Mouse (Mus musculus): ENCODE data around the gene Insl6. TPM values are rescaled to one million over a fixed set of nuclear protein-coding genes. Genes with fewer than 3 reads are reported as not detected.

The Insl6 gene
- polyA plus RNA-seq, 1 experiment from 2014 or later, result 1.6 TPM

GRCm38 (mm10) chr19:29278944-29279587 lies 46.1 kb downstream of the Insl6 start:
- Histone ChIP-seq H3K27me3 (ENCODE audit: control insufficient read depth, insufficient read depth, low read length) (no peaks in the 10 kb centered on the region), H3K36me3 (ENCODE audit: control insufficient read depth, insufficient read depth, low read length) (peaks cover 16% of the 10 kb centered on the region), H3K27ac (ENCODE audit: low read depth, low read length) (no peak overlapping the region), H3K4me2 (ENCODE audit: low read depth, low read length) (no peak overlapping the region), H3K9ac (replicated peaks; ENCODE audit: low read depth, low read length) (no peak overlapping the region), H3K4me1 (ENCODE audit: control insufficient read depth, insufficient read depth, low read length) (no peaks in the 10 kb centered on the region), H3K4me3 (ENCODE audit: low read depth, low read length) (no peak overlapping the region), H3K9me3 (ENCODE audit: control insufficient read depth, low read length) (no peaks in the 10 kb centered on the region)
- no peak for ATAC-seq (ENCODE audit: low read depth)
- 88% methylated on average over 6 of the region's 6 CpGs for WGBS

- H3K4me1 ChIP-seq (ENCODE audit: control insufficient read depth, insufficient read depth, low read length), result no peaks in the 10 kb centered on the region
- H3K4me2 ChIP-seq (ENCODE audit: low read depth, low read length), result no peak overlapping the region
- H3K4me3 ChIP-seq (ENCODE audit: low read depth, low read length), result no peak overlapping the region
- H3K9me3 ChIP-seq (ENCODE audit: control insufficient read depth, low read length), result no peaks in the 10 kb centered on the region
- no peak for ATAC-seq (ENCODE audit: low read depth)
- 94% methylated on average over 4 of the region's 4 CpGs for WGBS
- H3K27me3 ChIP-seq (ENCODE audit: control insufficient read depth, insufficient read depth, low read length), result no peaks in the 10 kb centered on the region
- no peak overlapping the region for H3K9ac ChIP-seq (replicated peaks; ENCODE audit: low read depth, low read length)
- no peak overlapping the region for H3K27ac ChIP-seq (ENCODE audit: low read depth, low read length)
- H3K36me3 ChIP-seq (ENCODE audit: control insufficient read depth, insufficient read depth, low read length), result peaks cover 16% of the 10 kb centered on the region
These were observed 48.7 kb downstream of the Insl6 start for GRCm38 (mm10) chr19:29276414-29276813.

GRCm38 (mm10) chr19:29272011-29272809 lies 52.9 kb downstream of the Insl6 start:
- no peaks in the 10 kb centered on the region for H3K9me3 ChIP-seq (ENCODE audit: control insufficient read depth, low read length)
- peaks cover 12% of the 10 kb centered on the region for H3K36me3 ChIP-seq (ENCODE audit: control insufficient read depth, insufficient read depth, low read length)
- H3K4me1 ChIP-seq (ENCODE audit: control insufficient read depth, insufficient read depth, low read length), result no peaks in the 10 kb centered on the region
- no peaks in the 10 kb centered on the region for H3K27me3 ChIP-seq (ENCODE audit: control insufficient read depth, insufficient read depth, low read length)
- 95% methylated on average over 3 of the region's 3 CpGs for WGBS
- H3K4me2 ChIP-seq (ENCODE audit: low read depth, low read length), result no peak overlapping the region
- H3K4me3 ChIP-seq (ENCODE audit: low read depth, low read length), result no peak overlapping the region
- ATAC-seq (ENCODE audit: low read depth), result no peak
- no peak overlapping the region for H3K27ac ChIP-seq (ENCODE audit: low read depth, low read length)
- H3K9ac ChIP-seq (replicated peaks; ENCODE audit: low read depth, low read length), result no peak overlapping the region

Other genes starting within 250 kb of the Insl6 start
- gene Rcl1, start 224.0 kb downstream of the Insl6 start, polyA plus RNA-seq (2014; fragmentation: Nextera tagmentation; extraction: Ambion mirVana), result 36.0 and 36.1 TPM in 2 replicates
- 18.5 and 22.0 TPM in 2 replicates for gene Jak2, start 73.5 kb downstream of the Insl6 start, polyA plus RNA-seq (2014; fragmentation: Nextera tagmentation; extraction: Ambion mirVana)
- gene Rln1, start 9.3 kb upstream of the Insl6 start, polyA plus RNA-seq (2014; fragmentation: Nextera tagmentation; extraction: Ambion mirVana), result 2.4 and 4.6 TPM in 2 replicates
- 82.4 and 90.5 TPM in 2 replicates for gene Plgrkt, start 42.0 kb upstream of the Insl6 start, polyA plus RNA-seq (2014; fragmentation: Nextera tagmentation; extraction: Ambion mirVana)
- 0.59 and 0.95 TPM in 2 replicates for gene Cd274, start 42.1 kb upstream of the Insl6 start, polyA plus RNA-seq (2014; fragmentation: Nextera tagmentation; extraction: Ambion mirVana)
- not detected in 2 replicates for gene Pdcd1lg2, start 85.6 kb upstream of the Insl6 start, polyA plus RNA-seq (2014; fragmentation: Nextera tagmentation; extraction: Ambion mirVana)
- gene Ric1, start 196.9 kb upstream of the Insl6 start, polyA plus RNA-seq (2014; fragmentation: Nextera tagmentation; extraction: Ambion mirVana), result 21.2 and 22.7 TPM in 2 replicates

Data from neural tube, embryonic 14.5 days (tissue).